Mouse (Mus musculus) adrenal gland, postnatal 25 days (tissue): ENCODE measurements at regions not wholly inside any gene's neighbourhood (a gene's known extent, or its start where the extent isn't known, plus 50 kb on each side); places are given as distances from the start of the nearest gene placed in this dataset.

ENCODE experiments used
- DNase-seq: peaks from one replicate; pipeline ENCODE4 v3.0.0; 2021; ENCODE audit warnings: mixed read lengths

GRCm38 (mm10) chrX:66524891-66525290 lies 124.2 kb upstream of the Slitrk2 start:
- DNase-seq, result no peak

- no peak for DNase-seq
Measured at GRCm38 (mm10) chrX:66526842-66527623, 122.1 kb upstream of the Slitrk2 start.

- no peak for DNase-seq
Measured at GRCm38 (mm10) chrX:66528931-66529330, 120.2 kb upstream of the Slitrk2 start.

DNA sequence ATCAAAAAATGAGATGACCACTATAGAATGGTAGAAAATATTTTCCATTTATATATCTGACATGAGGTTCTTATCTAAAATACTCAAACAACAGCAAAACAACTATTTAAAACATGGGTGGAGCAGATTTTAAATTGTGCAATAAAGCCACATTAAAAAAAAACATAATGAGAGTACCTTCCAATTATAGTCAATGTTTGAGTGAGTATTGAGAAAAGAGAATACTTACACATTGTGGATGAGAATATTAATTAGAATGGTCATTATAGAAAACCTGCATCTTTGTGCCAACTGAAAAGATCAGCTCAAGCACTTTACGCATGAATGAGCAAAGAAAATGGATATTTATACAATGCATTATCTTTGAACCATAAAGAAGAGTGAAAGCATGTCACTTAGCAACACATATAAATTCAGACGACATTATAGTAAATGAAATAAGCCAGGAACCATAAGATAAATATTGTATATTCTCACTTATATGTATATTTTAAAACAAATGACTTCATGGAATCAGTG lies 105.1 kb upstream of the Slitrk2 start:
- no peak for DNase-seq

DNA sequence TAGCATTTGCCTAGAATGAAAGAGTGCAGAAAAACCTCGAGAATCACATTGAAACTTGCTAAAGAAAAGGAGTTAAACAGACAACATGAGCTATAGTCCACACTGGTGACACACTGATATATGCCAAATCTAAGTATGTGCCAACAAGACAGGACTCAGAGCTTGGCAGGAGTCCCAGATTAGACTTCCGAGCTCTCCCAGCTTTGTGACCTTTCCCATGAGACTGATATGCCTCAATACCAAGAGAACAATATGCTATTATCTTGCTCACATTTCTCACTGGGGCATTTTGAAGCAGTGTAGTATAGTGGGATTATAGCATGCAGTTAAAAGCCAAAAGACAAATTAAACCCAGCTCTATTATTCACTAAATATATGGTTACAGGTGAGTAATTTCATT lies 94.6 kb upstream of the Slitrk2 start:
- DNase-seq, result peak; percentile 1
